Mouse (Mus musculus): Measurements from ENCODE around the gene Zbtb20.

GRCm38 (mm10) chr16:43687968-43688367 is 812.3 kb downstream of the Zbtb20 start:
- TF ChIP-seq POLR2AphosphoS5 (IDR thresholded peaks at IDR 0.05; ENCODE audit: insufficient replicate concordance, low read depth, low read length), result no peak
- no peak for TF ChIP-seq CTCF (IDR thresholded peaks at IDR 0.05; ENCODE audit: low read depth, low read length)
- no peak for TF ChIP-seq TAL1 (conservative IDR thresholded peaks at IDR 0.05; ENCODE audit: low read depth, low read length)

Data from G1E (cell line).